Mouse (Mus musculus): ENCODE measurements around the gene Pym1. TPM values are rescaled to one million over a fixed set of nuclear protein-coding genes. Genes with fewer than 3 reads are reported as not detected.

Pym1 gene
- polyA plus RNA-seq, 1 experiment from 2014 or later: 41.3 TPM

DNA sequence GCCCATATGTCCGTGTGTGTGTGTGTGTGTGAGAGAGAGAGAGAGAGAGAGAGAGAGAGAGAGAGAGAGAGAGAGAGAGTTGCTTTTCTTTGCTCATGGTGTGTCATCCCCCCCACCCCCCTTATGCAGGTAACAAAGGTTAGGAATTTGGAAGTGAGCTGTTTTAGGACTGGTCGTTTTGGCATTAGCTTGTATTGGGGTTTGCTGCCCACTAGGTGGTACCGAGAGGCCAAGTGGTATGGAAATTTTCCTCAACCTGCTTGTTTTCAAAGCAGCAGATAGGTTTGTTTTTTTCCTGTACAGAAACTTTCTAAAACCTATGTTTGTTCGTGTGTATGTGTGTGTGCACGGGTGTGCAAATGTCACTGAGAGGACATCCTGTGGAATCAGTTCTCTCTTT, 26.0 kb downstream of the Pym1 start:
- Histone ChIP-seq H3K4me1 (ENCODE audit: control insufficient read depth, insufficient read depth, low read length) (no peaks in the 10 kb centered on the region; the same call in 1 of the 2 replicates), H3K9ac (ENCODE audit: low read depth, low read length) (no peak overlapping the region), H3K36me3 (ENCODE audit: control insufficient read depth, insufficient read depth, low read length) (no peaks in the 10 kb centered on the region), H3K9me3 (ENCODE audit: control insufficient read depth, low read length) (no peaks in the 10 kb centered on the region), H3K4me3 (ENCODE audit: low read length) (no peak overlapping the region), H3K4me2 (replicated peaks; ENCODE audit: low read depth, low read length) (no peak overlapping the region), H3K27ac (ENCODE audit: low read depth, low read length) (no peak overlapping the region), H3K27me3 (ENCODE audit: control insufficient read depth, insufficient read depth, low read length) (no peaks in the 10 kb centered on the region)
- 27% methylated on average over 5 of the region's 5 CpGs for WGBS
- no peak for ATAC-seq (ENCODE audit: low FRiP score, low TSS enrichment)

DNA sequence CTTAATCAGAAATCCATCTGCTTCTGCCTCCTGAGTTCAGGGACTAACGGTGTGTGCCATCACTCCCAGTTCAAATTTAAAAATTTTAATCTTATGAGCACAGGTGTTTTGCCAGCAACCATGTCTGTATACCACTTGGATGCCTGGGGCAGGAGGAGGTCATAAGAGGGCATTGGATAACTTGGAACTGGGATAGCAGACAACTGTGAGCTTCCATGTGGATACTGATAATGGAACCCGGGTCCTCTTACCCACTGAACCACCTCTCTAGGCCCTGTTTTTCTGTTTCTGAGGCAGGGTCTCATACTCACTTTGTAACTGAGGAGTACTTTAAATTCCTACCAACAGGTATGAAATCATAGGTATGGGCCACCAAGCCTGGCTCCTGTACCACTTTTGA, 30.8 kb downstream of the Pym1 start:
- Histone ChIP-seq H3K9me3 (ENCODE audit: control insufficient read depth, low read length) (no peaks in the 10 kb centered on the region), H3K27me3 (ENCODE audit: control insufficient read depth, insufficient read depth, low read length) (no peaks in the 10 kb centered on the region), H3K4me3 (ENCODE audit: low read length) (no peak overlapping the region), H3K9ac (ENCODE audit: low read depth, low read length) (no peak overlapping the region), H3K4me2 (replicated peaks; ENCODE audit: low read depth, low read length) (no peak overlapping the region), H3K4me1 (ENCODE audit: control insufficient read depth, insufficient read depth, low read length) (no peaks in the 10 kb centered on the region; the same call in 1 of the 2 replicates), H3K27ac (ENCODE audit: low read depth, low read length) (peak overlapping the region; percentile 32; the same call in 1 of the 2 replicates), H3K36me3 (ENCODE audit: control insufficient read depth, insufficient read depth, low read length) (no peaks in the 10 kb centered on the region)
- ATAC-seq (ENCODE audit: low FRiP score, low TSS enrichment): no peak
- 93% methylated on average over 2 of the region's 2 CpGs for WGBS

DNA sequence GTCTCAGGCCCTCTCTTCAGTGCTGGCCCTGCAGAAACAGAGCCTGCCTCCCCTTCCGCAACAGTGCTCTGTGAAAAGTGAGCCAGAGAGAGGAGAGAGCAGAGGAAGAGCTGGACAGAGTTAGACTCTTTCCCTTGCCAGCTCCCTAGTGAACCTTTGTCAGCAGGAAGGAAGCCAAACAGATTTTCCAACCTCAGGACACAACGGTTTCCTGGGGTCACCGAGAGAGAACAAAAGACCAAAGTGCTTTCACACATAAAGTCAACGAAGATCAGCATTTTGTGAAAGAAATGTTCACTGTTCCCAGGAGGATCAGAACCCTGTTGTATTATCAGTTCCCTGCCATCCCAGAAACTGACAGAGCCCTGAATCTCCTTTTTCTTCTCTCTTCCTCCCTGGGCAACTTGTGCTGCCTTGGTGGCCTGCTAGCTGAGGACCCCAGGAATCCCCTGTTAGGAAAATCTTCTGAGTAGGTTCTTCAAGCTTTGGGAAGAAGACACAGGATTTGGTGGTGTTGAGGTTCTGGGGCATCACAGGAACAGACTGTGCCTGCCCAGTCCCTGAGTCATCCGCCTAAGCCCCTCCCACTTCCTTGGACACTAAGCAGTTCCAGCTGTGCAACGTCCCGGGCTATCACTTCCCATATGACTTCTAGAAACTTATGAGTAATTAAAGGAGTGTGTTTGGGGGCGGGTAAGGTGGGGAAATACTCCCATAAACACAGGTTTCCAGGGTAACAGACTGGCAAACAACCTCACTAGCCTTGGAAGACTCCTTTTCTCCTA, 31.5 kb downstream of the Pym1 start:
- ATAC-seq (ENCODE audit: low FRiP score, low TSS enrichment): peak; percentile 94
- 35% methylated on average over 8 of the region's 8 CpGs for WGBS
- peaks cover 3% of the 10 kb centered on the region; the same call in 1 of the 2 replicates for H3K9me3 ChIP-seq (ENCODE audit: control insufficient read depth, low read length)
- no peaks in the 10 kb centered on the region for H3K36me3 ChIP-seq (ENCODE audit: control insufficient read depth, insufficient read depth, low read length)
- H3K27ac ChIP-seq (ENCODE audit: low read depth, low read length): peak overlapping the region; percentile 32
- no peaks in the 10 kb centered on the region for H3K27me3 ChIP-seq (ENCODE audit: control insufficient read depth, insufficient read depth, low read length)
- no peaks in the 10 kb centered on the region; the same call in 1 of the 2 replicates for H3K4me1 ChIP-seq (ENCODE audit: control insufficient read depth, insufficient read depth, low read length)
- H3K4me2 ChIP-seq (replicated peaks; ENCODE audit: low read depth, low read length): no peak overlapping the region
- H3K4me3 ChIP-seq (ENCODE audit: low read length): no peak overlapping the region
- no peak overlapping the region for H3K9ac ChIP-seq (ENCODE audit: low read depth, low read length)

DNA sequence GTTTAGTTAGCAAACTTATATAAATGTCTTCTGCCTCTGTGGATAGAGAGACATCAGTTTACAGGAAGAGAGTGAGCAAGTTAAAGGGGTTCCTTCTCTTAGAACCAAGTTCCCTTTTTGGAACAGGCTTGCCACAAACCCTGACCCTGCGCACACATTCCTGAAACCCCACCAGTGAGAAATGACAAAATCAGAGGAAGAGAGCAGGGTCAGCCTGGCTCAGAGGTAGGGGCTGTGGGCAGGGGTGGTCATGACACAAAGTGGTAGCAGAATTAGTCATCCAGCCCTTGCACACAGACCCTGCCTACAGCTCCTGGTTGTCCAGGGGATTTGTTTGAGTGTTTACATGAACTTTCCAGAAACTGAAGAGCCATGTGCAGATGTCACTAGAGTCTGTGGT, 32.5 kb downstream of the Pym1 start:
- 82% methylated on average over 1 of the region's 1 CpGs for WGBS
- Histone ChIP-seq H3K4me1 (ENCODE audit: control insufficient read depth, insufficient read depth, low read length) (no peaks in the 10 kb centered on the region; the same call in 1 of the 2 replicates), H3K4me2 (replicated peaks; ENCODE audit: low read depth, low read length) (no peak overlapping the region), H3K9me3 (ENCODE audit: control insufficient read depth, low read length) (peaks cover 6% of the 10 kb centered on the region; the same call in 1 of the 2 replicates), H3K27me3 (ENCODE audit: control insufficient read depth, insufficient read depth, low read length) (no peaks in the 10 kb centered on the region), H3K9ac (ENCODE audit: low read depth, low read length) (no peak overlapping the region), H3K36me3 (ENCODE audit: control insufficient read depth, insufficient read depth, low read length) (no peaks in the 10 kb centered on the region), H3K27ac (ENCODE audit: low read depth, low read length) (no peak overlapping the region), H3K4me3 (ENCODE audit: low read length) (no peak overlapping the region)
- ATAC-seq (ENCODE audit: low FRiP score, low TSS enrichment): no peak

DNA sequence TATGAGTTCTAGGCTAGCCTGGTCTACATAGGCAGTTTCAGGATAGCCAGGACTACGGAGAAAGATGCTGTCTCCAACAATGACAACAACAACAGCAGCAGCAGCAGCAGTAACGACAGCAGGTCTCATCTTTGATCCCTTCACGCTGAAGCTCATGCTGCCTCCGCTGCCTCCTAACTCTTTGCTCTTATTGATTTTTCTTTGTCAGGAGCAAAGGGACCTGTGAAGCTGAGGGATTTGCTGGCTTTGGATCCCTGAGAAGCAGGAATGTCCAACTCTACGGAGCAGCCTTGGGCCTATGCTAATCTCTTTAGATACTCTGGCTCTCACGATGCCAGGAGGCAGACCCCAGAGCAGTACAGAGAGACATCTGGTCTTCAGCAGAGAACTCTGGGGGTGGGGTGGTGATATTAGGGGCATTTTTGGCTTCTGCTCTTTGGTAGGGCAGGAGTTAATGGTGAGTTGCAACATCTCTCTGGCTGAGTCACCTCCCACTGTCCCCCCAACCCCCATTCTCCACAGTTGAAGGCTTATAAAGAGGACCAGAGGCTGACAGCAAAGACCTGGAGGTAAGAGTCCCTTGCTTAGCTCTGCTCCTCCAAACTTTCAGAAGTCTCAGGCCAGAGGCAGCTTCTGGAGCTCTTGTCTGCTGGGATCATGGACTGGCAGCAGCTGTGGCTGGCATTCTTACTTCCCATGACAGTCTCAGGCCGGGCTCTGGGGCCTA, 42.9 kb downstream of the Pym1 start, which contains the start of gene Mmp19:
Mmp19 (plus strand) TSS at position 513 of the 727 bp plus-strand sequence.
- H3K4me3 ChIP-seq (ENCODE audit: low read length): no peak within 1 kb of the TSS
- ATAC-seq (ENCODE audit: low FRiP score, low TSS enrichment): no peak
- H3K36me3 ChIP-seq (ENCODE audit: control insufficient read depth, insufficient read depth, low read length): no peaks in the 10 kb centered on the region
- H3K4me1 ChIP-seq (ENCODE audit: control insufficient read depth, insufficient read depth, low read length): no peaks in the 10 kb centered on the region
- H3K9ac ChIP-seq (ENCODE audit: low read depth, low read length): no peak within 1 kb of the TSS
- no peak within 1 kb of the TSS for H3K27ac ChIP-seq (ENCODE audit: low read depth, low read length)
- H3K9me3 ChIP-seq (ENCODE audit: control insufficient read depth, low read length): no peaks in the 10 kb centered on the region
- 75% methylated on average over 7 of the region's 7 CpGs for WGBS
- no peak within 1 kb of the TSS for H3K4me2 ChIP-seq (replicated peaks; ENCODE audit: low read depth, low read length)
- no peaks in the 10 kb centered on the region for H3K27me3 ChIP-seq (ENCODE audit: control insufficient read depth, insufficient read depth, low read length)

DNA sequence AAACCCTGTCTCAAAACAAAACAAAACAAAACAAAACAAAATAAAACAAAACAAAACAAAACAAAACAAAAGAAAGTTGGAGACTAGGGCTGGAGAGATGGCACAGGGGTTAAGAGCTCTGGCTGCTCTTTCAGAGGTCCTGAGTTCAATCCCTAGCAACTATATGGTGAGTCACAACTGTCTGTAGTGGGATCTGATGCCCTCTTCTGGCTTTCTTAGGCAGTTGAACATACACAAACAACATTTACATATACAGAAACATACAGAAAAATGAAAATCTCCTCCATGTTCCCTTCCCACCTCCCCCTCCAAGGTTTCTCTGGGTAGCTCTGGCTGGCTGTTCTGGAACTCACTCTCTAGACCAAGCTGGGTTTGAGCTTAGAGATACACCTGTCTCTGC, 44.4 kb downstream of the Pym1 start:
- Histone ChIP-seq H3K9ac (ENCODE audit: low read depth, low read length) (no peak overlapping the region), H3K36me3 (ENCODE audit: control insufficient read depth, insufficient read depth, low read length) (no peaks in the 10 kb centered on the region), H3K4me2 (replicated peaks; ENCODE audit: low read depth, low read length) (no peak overlapping the region), H3K27me3 (ENCODE audit: control insufficient read depth, insufficient read depth, low read length) (no peaks in the 10 kb centered on the region), H3K4me1 (ENCODE audit: control insufficient read depth, insufficient read depth, low read length) (no peaks in the 10 kb centered on the region), H3K4me3 (ENCODE audit: low read length) (no peak overlapping the region), H3K27ac (ENCODE audit: low read depth, low read length) (no peak overlapping the region), H3K9me3 (ENCODE audit: control insufficient read depth, low read length) (no peaks in the 10 kb centered on the region)
- ATAC-seq (ENCODE audit: low FRiP score, low TSS enrichment): no peak

DNA sequence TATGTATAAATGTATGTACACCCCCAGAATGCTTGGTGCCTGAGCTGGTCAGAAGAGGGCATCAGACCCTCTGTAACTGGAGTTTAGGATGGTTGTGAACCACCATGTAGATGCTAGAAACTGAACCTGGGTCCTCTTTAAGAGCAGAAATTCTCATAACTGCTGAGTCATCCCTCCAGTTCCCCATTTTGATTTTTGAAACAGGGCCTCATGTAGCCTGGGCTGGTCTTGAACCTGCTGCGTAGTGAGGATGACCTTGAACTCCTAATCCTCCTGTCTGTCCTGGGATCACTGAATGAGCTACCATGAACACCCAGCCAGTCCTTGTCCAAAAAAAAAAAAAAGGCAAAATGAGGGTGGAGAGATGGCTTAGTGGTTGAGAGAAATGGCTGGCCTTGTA, 45.6 kb downstream of the Pym1 start:
- H3K4me3 ChIP-seq (ENCODE audit: low read length): no peak overlapping the region
- 97% methylated on average over 1 of the region's 1 CpGs for WGBS
- H3K27ac ChIP-seq (ENCODE audit: low read depth, low read length): no peak overlapping the region
- H3K4me1 ChIP-seq (ENCODE audit: control insufficient read depth, insufficient read depth, low read length): no peaks in the 10 kb centered on the region
- no peak overlapping the region for H3K4me2 ChIP-seq (replicated peaks; ENCODE audit: low read depth, low read length)
- no peaks in the 10 kb centered on the region for H3K9me3 ChIP-seq (ENCODE audit: control insufficient read depth, low read length)
- ATAC-seq (ENCODE audit: low FRiP score, low TSS enrichment): no peak
- H3K9ac ChIP-seq (ENCODE audit: low read depth, low read length): no peak overlapping the region
- H3K36me3 ChIP-seq (ENCODE audit: control insufficient read depth, insufficient read depth, low read length): no peaks in the 10 kb centered on the region
- H3K27me3 ChIP-seq (ENCODE audit: control insufficient read depth, insufficient read depth, low read length): no peaks in the 10 kb centered on the region

DNA sequence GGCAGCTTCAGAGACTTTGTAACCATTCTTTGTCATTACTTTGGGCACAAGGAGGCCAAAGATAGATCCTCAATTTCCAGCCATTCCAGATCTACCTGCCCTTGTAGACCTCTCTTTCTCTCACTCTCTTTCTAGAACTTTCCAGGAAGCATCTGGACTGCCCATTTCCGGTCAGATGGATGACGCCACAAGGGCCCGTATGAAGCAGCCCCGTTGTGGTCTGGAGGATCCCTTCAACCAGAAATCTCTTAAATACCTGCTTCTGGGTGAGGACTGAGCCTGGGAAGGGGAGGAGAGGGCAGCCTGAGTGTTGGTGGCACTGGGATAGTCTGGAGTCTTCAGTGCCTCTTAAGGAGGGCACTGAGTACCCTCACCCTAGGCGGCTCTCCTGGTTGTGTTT, 46.7 kb downstream of the Pym1 start:
- Histone ChIP-seq H3K27me3 (ENCODE audit: control insufficient read depth, insufficient read depth, low read length) (no peaks in the 10 kb centered on the region), H3K9ac (ENCODE audit: low read depth, low read length) (no peak overlapping the region), H3K4me3 (ENCODE audit: low read length) (no peak overlapping the region), H3K27ac (ENCODE audit: low read depth, low read length) (no peak overlapping the region), H3K4me1 (ENCODE audit: control insufficient read depth, insufficient read depth, low read length) (no peaks in the 10 kb centered on the region), H3K9me3 (ENCODE audit: control insufficient read depth, low read length) (no peaks in the 10 kb centered on the region), H3K4me2 (replicated peaks; ENCODE audit: low read depth, low read length) (no peak overlapping the region), H3K36me3 (ENCODE audit: control insufficient read depth, insufficient read depth, low read length) (no peaks in the 10 kb centered on the region)
- WGBS: 89% methylated on average over 5 of the region's 5 CpGs
- no peak for ATAC-seq (ENCODE audit: low FRiP score, low TSS enrichment)

DNA sequence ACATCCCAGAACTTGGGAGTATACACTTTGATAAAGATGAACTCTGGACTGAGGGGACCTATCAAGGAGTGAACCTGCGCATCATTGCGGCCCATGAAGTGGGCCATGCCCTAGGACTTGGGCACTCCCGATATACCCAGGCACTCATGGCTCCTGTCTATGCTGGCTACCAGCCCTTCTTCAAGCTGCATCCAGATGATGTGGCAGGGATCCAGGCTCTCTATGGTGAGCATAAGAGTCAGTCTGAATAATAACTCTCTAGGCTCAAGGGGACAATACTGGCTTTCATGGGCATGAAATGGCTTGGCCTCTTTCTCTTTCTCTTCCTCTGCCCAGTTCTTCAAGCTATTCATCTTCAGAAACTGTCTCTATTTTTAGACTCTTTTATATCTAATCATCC, 47.9 kb downstream of the Pym1 start:
- no peak overlapping the region for H3K4me2 ChIP-seq (replicated peaks; ENCODE audit: low read depth, low read length)
- H3K9me3 ChIP-seq (ENCODE audit: control insufficient read depth, low read length): no peaks in the 10 kb centered on the region
- H3K27me3 ChIP-seq (ENCODE audit: control insufficient read depth, insufficient read depth, low read length): no peaks in the 10 kb centered on the region
- ATAC-seq (ENCODE audit: low FRiP score, low TSS enrichment): no peak
- WGBS: 96% methylated on average over 3 of the region's 3 CpGs
- H3K4me3 ChIP-seq (ENCODE audit: low read length): no peak overlapping the region
- no peak overlapping the region for H3K27ac ChIP-seq (ENCODE audit: low read depth, low read length)
- peaks cover 8% of the 10 kb centered on the region; the same call in 1 of the 2 replicates for H3K36me3 ChIP-seq (ENCODE audit: control insufficient read depth, insufficient read depth, low read length)
- H3K9ac ChIP-seq (ENCODE audit: low read depth, low read length): no peak overlapping the region
- no peaks in the 10 kb centered on the region for H3K4me1 ChIP-seq (ENCODE audit: control insufficient read depth, insufficient read depth, low read length)
